Mouse (Mus musculus) Patski (cell line): ENCODE results near the gene A630076J17Rik. TPM values are rescaled to one million over a fixed set of nuclear protein-coding genes. Genes with fewer than 3 reads are reported as not detected.

Source experiments
- ATAC-seq: fragments of 100-300 bp; one replicate; pipeline ENCODE4 v1.8.0; 2021
- CTCF ChIA-PET: fragments of 350-600 bp; sonication (Branson Sonifier 250); formaldehyde crosslinking; loops from one replicate; lab custom pipeline; 2022; ENCODE audit warnings: inconsistent platforms; lab: Charles Lee
- POLR2A ChIA-PET: fragments of 350-600 bp; sonication (Branson Sonifier 250); formaldehyde crosslinking; loops from one replicate; lab custom pipeline; 2022; ENCODE audit warnings: antibody characterized with exemption, inconsistent platforms; lab: Charles Lee
- DNase-seq: peaks from one replicate; pipeline ENCODE4 v3.0.0-alpha.2; 2011; ENCODE audit warnings: low read depth, low spot score
- H3K27me3 ChIP-seq: fragments of 371-371 bp; one replicate; pipeline ENCODE4 v1.5.1; 2021
- CTCF ChIP-seq: fragments of 100-300 bp; IDR thresholded peaks from one replicate; pipeline ENCODE4 v1.5.1; 2021
- in situ Hi-C: fragments of 300-500 bp; cut with MboI; formaldehyde crosslinking; loops from 3 replicates; pipeline ENCODE4 v1.11.1; 2018; ENCODE audit warnings: low pct_unique_long_range_greater_than_20kb, mixed read lengths
- polyA plus RNA-seq: library from polyadenylated mRNA; unstranded; gene quantifications from one replicate; pipeline ENCODE4 v1.2.3, GENCODE M21; 2021

The A630076J17Rik gene
- polyA plus RNA-seq, 1 experiment from 2014 or later, result not detected

DNA sequence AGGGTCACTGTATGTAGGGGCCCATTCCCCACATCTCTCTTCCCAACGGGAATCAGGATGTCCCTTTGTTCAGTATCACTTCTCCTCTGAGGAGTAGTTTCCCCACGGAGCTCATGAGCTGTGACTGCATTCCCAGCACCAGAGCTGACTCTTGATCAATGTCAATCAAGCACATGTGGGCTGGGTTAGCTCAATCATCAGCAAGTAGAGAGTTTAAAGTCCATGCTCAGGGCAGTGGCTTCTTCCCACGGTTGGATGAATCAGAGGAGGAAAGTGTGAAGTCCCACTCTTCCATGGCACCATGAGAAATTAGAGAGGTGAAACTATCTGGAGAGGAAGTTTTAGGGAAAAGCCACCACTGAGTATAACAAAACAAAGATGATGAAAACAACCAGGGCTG is 18.6 kb downstream of the A630076J17Rik start:
- ChIA-PET POLR2A (no interaction called here), CTCF (interaction anchor here (1.0 to 2.2 kb wide), 2 partner anchors 15 to 213 kb away, joined by 3 to 6 read pairs; no protein-coding TSS in a partner anchor)
- DNase-seq, result no peak
- ATAC-seq, result no peak
- TF ChIP-seq CTCF, result no peak
- H3K27me3 ChIP-seq, result peaks cover 19% of the 10 kb centered on the region
- in situ Hi-C loops, result no loop called here

- ATAC-seq (no peak), DNase-seq (no peak)
- in situ Hi-C loops, result no loop called here
- CTCF ChIA-PET, result interaction anchor here (1.1 to 2.4 kb wide), 5 partner anchors 11 to 132 kb away, joined by 4 to 9 read pairs (median 4); no protein-coding TSS in a partner anchor
- no peak for TF ChIP-seq CTCF
- POLR2A ChIA-PET, result no interaction called here
- peaks cover 8% of the 10 kb centered on the region for H3K27me3 ChIP-seq
Observed at GRCm38 (mm10) chr3:107250320-107250719, 19.9 kb downstream of the A630076J17Rik start.

DNA sequence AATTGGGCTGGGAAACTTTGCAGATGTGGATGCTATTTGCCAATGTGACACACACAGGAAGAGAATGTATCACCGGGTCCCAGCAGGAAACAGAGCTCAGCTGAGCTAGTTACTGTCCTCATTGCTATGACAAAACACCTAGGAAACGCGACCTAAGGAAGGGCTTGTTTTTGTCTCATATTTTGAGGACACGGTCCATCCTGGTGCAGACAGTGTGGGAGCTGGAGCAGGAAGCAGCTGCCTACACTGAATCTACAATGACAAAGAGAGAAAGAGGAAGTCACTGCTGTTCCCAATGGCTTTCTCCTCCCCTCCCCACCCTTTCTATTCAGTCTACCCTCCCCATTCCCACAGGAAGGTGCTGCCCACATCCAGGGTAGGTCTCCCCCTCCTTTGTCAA is 21.6 kb downstream of the A630076J17Rik start:
- H3K27me3 ChIP-seq, result peaks cover 8% of the 10 kb centered on the region
- ChIA-PET CTCF (interaction anchor here (1.1 to 2.4 kb wide), 3 partner anchors 11 to 19 kb away, joined by 3 to 5 read pairs (median 4); no protein-coding TSS in a partner anchor), POLR2A (no interaction called here)
- no peak for TF ChIP-seq CTCF
- in situ Hi-C loops, result no loop called here
- ATAC-seq (no peak), DNase-seq (no peak)

DNA sequence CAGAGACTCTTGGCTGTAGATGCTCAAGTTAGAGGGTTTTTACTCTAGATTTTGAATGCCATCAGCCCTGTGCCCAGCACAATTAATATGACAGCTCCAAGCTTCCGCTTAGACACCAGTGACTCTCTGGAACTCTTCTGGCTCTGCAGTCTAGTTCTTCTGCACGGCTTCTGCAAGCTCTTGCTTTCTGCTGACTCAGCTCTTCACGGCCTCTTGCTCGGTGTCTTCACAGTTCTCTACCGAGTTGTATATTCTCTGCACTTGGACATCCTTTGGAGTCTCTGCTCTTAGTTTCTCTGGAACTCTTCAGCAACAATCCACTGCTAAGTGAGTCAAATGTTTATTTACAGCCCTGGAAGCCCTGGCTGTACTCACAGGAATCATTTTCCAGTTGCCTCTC is 23.5 kb downstream of the A630076J17Rik start:
- DNase-seq, result no peak
- no peak for TF ChIP-seq CTCF
- ATAC-seq, result no peak
- in situ Hi-C loops, result no loop called here
- peaks cover 5% of the 10 kb centered on the region for H3K27me3 ChIP-seq
- ChIA-PET CTCF (interaction anchor here (1.3 to 1.4 kb wide), 2 partner anchors 9 to 48 kb away, joined by 3 to 7 read pairs; no protein-coding TSS in a partner anchor), POLR2A (no interaction called here)

DNA sequence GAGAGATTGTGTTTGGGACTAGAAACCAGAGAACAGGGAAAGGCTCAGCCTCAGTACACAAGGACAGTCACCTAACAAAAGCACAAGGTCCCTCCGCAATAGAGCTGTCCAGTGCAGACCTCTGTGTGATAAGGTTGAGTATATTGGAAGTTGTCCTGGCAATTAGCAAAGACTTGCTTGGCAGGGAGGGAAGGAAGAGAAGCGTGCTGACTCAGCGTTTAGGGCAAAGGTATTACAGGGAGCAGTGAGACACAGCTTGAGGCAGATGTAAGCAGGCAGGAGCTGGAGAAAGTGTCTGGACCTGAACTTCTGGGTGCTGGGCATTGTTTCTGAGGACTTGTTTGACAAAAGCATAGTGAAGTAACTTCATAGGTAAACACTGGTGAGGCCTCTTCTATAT is 25.6 kb downstream of the A630076J17Rik start:
- in situ Hi-C loops, result no loop called here
- H3K27me3 ChIP-seq, result peaks cover 5% of the 10 kb centered on the region
- DNase-seq (no peak), ATAC-seq (no peak)
- POLR2A ChIA-PET, result interaction anchor here (1.2 kb wide), 1 partner anchor 26 kb away, joined by 4 read pairs; the partner anchor contains the start of gene A630076J17Rik
- CTCF ChIA-PET, result interaction anchor here (1.2 to 1.4 kb wide), 5 partner anchors 13 to 206 kb away, joined by 3 to 4 read pairs (median 3); no protein-coding TSS in a partner anchor
- no peak for TF ChIP-seq CTCF

DNA sequence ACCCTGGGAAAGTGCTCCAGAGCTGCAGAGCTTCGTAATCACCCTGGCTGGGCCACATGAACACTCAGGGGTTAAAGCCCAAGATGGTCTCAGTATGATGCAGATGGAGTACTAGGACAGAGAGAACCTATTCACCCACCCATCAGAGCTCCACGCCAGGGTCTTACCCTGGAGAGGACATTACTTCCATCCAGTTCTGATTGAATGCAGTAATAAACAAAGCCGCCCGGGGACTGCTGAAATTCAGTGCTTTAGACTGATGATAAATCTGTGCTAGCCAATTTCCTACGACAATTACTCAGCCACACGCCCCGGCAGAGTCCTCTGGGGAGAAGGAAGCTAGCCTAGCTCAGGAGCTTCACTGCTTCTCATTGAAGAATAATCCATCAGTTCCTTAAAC is 26.3 kb downstream of the A630076J17Rik start:
- DNase-seq (no peak), ATAC-seq (no peak)
- in situ Hi-C loops, result no loop called here
- peaks cover 5% of the 10 kb centered on the region for H3K27me3 ChIP-seq
- ChIA-PET CTCF (interaction anchor here (1.2 to 1.4 kb wide), 5 partner anchors 14 to 205 kb away, joined by 3 to 5 read pairs (median 4); no protein-coding TSS in a partner anchor), POLR2A (interaction anchor here (1.2 kb wide), 1 partner anchor 26 kb away, joined by 4 read pairs; the partner anchor contains the start of gene A630076J17Rik)
- TF ChIP-seq CTCF, result no peak

DNA sequence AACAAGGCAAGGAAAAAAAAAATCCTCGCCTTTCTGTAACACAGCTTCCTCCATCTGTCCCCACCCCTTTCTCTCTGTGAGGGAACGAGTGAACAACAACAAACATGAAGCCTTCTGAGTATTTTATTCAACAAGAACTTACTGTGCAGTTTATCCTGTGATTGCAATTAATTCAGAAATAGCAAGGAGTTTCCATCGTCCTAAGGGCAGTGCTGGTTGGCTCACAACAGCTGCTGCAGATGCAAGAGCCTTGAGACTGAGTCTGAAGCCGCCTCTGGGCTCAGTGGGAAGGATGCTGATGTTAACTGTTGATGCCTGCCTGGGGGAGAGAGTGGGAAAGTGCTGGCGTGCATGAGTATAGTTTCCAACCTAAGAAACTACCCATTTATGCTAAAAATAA is 27.5 kb downstream of the A630076J17Rik start:
- POLR2A ChIA-PET, result interaction anchor here (0.7 kb wide), 1 partner anchor 266 kb away, joined by 3 read pairs; no protein-coding TSS in a partner anchor

DNA sequence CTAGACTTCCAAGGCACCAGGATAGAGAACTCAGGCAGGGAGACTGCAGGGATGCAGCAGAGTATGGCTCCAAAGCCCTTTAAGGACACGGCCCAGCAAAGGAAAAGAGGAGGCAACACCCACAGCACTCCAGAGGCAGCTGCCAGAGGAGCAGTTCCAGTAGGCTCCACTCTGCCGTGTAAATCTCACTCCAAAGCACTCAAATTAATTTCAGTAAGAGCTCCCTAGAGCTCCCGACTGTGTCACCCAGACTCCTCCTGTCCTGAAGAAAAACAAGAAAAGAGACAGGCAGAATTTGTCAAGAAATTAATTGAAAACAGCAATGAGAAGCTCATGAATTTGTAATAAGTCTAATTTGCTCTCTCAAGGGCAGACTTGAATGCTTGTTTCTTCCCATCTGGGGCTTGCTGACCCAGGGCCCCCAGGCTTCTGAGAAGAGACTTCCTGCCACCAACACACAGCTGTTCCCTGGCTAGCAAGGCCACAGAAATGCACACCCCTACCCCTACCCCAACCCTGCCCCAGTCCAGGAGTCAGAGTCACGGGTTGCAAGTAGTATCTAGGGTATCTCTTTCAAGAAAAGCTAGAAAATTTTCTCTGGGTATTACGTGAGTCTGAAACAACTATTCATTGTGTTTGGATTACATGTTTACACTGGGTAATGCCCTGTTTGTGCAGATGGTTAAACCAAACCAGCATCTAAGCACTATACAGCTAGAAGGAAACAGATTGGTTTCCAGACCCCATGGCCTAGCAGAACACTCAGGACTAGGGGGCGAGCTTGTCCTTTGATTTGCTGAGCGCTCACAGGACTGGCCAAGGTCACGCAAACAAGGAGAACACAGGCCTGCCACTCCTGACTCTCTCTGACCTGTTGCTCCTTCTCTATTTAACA is 30.8 kb downstream of the A630076J17Rik start:
- in situ Hi-C loops, result no loop called here
- DNase-seq (no peak), ATAC-seq (no peak)
- CTCF ChIA-PET, result interaction anchor here (0.7 to 1.9 kb wide), 4 partner anchors 11 to 51 kb away, joined by 3 to 9 read pairs (median 3); no protein-coding TSS in a partner anchor
- TF ChIP-seq CTCF, result no peak
- no peaks in the 10 kb centered on the region for H3K27me3 ChIP-seq
- POLR2A ChIA-PET, result interaction anchor here (0.6 kb wide), 1 partner anchor 29 kb away, joined by 4 read pairs; no protein-coding TSS in a partner anchor

More for the DNA sequence above, 27.5 kb downstream of the A630076J17Rik start:
- no peak for ATAC-seq
- in situ Hi-C loops, result no loop called here
- TF ChIP-seq CTCF, result no peak
- DNase-seq, result no peak
- peaks cover under 1% of the 10 kb centered on the region for H3K27me3 ChIP-seq
- CTCF ChIA-PET, result interaction anchor here (1.3 to 1.4 kb wide), 2 partner anchors 14 to 15 kb away, joined by 4 to 5 read pairs; no protein-coding TSS in a partner anchor

- no peak for DNase-seq
- H3K27me3 ChIP-seq, result no peaks in the 10 kb centered on the region
- in situ Hi-C loops, result no loop called here
- TF ChIP-seq CTCF, result no peak
- ChIA-PET CTCF (interaction anchor here (1.6 to 1.9 kb wide), 2 partner anchors 11 to 20 kb away, joined by 3 to 9 read pairs; no protein-coding TSS in a partner anchor), POLR2A (interaction anchor here (0.6 to 0.7 kb wide), 2 partner anchors 27 to 28 kb away, joined by 3 to 4 read pairs; no protein-coding TSS in a partner anchor)
- no peak for ATAC-seq
Observed at GRCm38 (mm10) chr3:107261851-107262165, 31.4 kb downstream of the A630076J17Rik start.

DNA sequence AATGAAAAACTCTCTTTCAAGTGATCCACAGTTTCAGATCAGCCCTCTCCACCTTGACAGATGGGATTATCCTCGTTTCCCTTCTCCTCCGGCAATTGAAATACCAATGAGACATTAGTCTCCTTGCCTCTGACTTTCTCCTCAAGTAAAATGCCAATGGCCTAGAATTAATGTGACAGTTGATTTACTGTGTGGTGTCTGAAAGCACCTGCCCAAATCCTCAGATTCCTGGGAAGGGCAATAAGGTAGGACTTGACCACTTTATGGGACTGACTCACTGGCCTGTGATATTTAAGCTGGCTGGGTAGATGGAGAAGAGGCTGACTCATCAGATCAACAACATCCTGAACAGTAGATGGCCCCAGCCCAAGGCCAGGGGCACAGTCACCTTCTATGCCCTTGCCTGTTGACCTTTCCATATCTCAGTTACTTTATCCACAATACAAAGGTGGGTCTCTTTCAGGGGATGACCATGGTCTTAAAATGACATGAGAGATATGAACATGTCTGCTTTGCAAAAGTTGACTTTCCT is 36.5 kb downstream of the A630076J17Rik start:
- in situ Hi-C loops, result no loop called here
- ATAC-seq (no peak), DNase-seq (no peak)
- TF ChIP-seq CTCF, result no peak
- CTCF ChIA-PET, result no interaction called here
- H3K27me3 ChIP-seq, result no peaks in the 10 kb centered on the region
- POLR2A ChIA-PET, result no interaction called here
